Mouse (Mus musculus) neural tube, embryonic 13.5 days (tissue): Measurements from ENCODE around the gene Ric8b. TPM values are rescaled to one million over a fixed set of nuclear protein-coding genes. Genes with fewer than 3 reads are reported as not detected.

ENCODE experiments used
- ATAC-seq: fragments of 200-750 bp; cut with Nextera tagmentation; 2 replicates; pipeline ENCODE4 v1.8.0; 2017; ENCODE audit warnings: low read depth, mild to moderate bottlenecking, moderate TSS enrichment, moderate library complexity
- H3K27ac ChIP-seq: fragments of 300-500 bp; sonication (generic); replicated peaks from 2 replicates; pipeline ENCODE4 v1.5.1; 2015; ENCODE audit warnings: moderate library complexity, mild to moderate bottlenecking, inconsistent platforms
- H3K27me3 ChIP-seq: fragments of 300-500 bp; sonication (generic); 2 replicates; pipeline ENCODE4 v1.6.1; 2015; ENCODE audit warnings: mild to moderate bottlenecking, inconsistent platforms
- H3K36me3 ChIP-seq: fragments of 300-500 bp; sonication (generic); 2 replicates; pipeline ENCODE4 v1.6.1; 2015; ENCODE audit warnings: mild to moderate bottlenecking, inconsistent platforms
- H3K4me1 ChIP-seq: fragments of 300-500 bp; sonication (generic); replicated peaks from 2 replicates; pipeline ENCODE4 v1.6.1; 2015; ENCODE audit warnings: inconsistent platforms
- H3K4me2 ChIP-seq: fragments of 300-500 bp; sonication (generic); 2 replicates; pipeline ENCODE4 v1.6.1; 2015; ENCODE audit warnings: inconsistent platforms, mild to moderate bottlenecking, moderate library complexity
- H3K4me3 ChIP-seq: fragments of 300-500 bp; sonication (generic); 2 replicates; pipeline ENCODE4 v1.5.1; 2015; ENCODE audit warnings: mild to moderate bottlenecking, inconsistent platforms
- H3K9ac ChIP-seq: fragments of 300-500 bp; sonication (generic); 2 replicates; pipeline ENCODE4 v1.6.1; 2015; ENCODE audit warnings: moderate library complexity, mild to moderate bottlenecking, inconsistent platforms
- H3K9me3 ChIP-seq: fragments of 300-500 bp; sonication (generic); 2 replicates; pipeline ENCODE4 v1.6.1; 2016; ENCODE audit warnings: inconsistent platforms
- WGBS: fragments of 180-500 bp; shearing (Covaris S2); methylation state at CpG from one replicate; pipeline ENCODE4 v1.1.7; 2015; 5-methylcytosine and 5-hydroxymethylcytosine counted together
- polyA plus RNA-seq: library from polyadenylated mRNA; unstranded; fragments of >200 nt; fragmentation: Nextera tagmentation; extraction: Ambion mirVana; gene quantifications from 2 replicates; pipeline ENCODE4 v1.2.1, GENCODE M21; 2015

The Ric8b gene
- polyA plus RNA-seq, 1 experiment from 2014 or later: 48.7 TPM

- H3K36me3 ChIP-seq: peaks cover 13% of the 10 kb centered on the region; the same call in 1 of the 2 replicates
- H3K4me2 ChIP-seq: no peak overlapping the region
- H3K9me3 ChIP-seq: no peaks in the 10 kb centered on the region
- no peak overlapping the region for H3K4me3 ChIP-seq
- no peak for ATAC-seq
- 0 out of 2 replicates have a peak overlapping the region, but pooled peaks have one; percentile 43 for H3K27ac ChIP-seq
- peak overlapping the region; percentile 18; the same call in 1 of the 2 replicates for H3K9ac ChIP-seq
- WGBS: 66% methylated on average over 10 of the region's 10 CpGs
- H3K27me3 ChIP-seq: no peaks in the 10 kb centered on the region
- H3K4me1 ChIP-seq: peaks cover 24% of the 10 kb centered on the region
Observed at GRCm38 (mm10) chr10:84997571-84998224, 80.3 kb downstream of the Ric8b start.

- Histone ChIP-seq H3K4me2 (no peak overlapping the region), H3K9me3 (no peaks in the 10 kb centered on the region), H3K27ac (0 out of 2 replicates have a peak overlapping the region, but pooled peaks have one; percentile 43), H3K4me3 (no peak overlapping the region), H3K27me3 (no peaks in the 10 kb centered on the region), H3K4me1 (peaks cover 22% of the 10 kb centered on the region), H3K36me3 (peaks cover 11% of the 10 kb centered on the region), H3K9ac (no peak overlapping the region)
- 33% methylated on average over 1 of the region's 1 CpGs for WGBS
- ATAC-seq: no peak
Observed at GRCm38 (mm10) chr10:84998225-84998579, 80.8 kb downstream of the Ric8b start.

GRCm38 (mm10) chr10:85001920-85002319 lies 84.5 kb downstream of the Ric8b start:
- WGBS: 89% methylated on average over 7 of the region's 7 CpGs
- ATAC-seq: no peak
- H3K9ac ChIP-seq: no peak overlapping the region

GRCm38 (mm10) chr10:85003190-85004026 lies 86.0 kb downstream of the Ric8b start:
- H3K4me2 ChIP-seq: no peak overlapping the region
- WGBS: 91% methylated on average over 7 of the region's 7 CpGs
- H3K27me3 ChIP-seq: no peaks in the 10 kb centered on the region
- no peak overlapping the region for H3K9ac ChIP-seq
- no peak overlapping the region for H3K4me3 ChIP-seq
- no peak overlapping the region for H3K27ac ChIP-seq
- H3K9me3 ChIP-seq: no peaks in the 10 kb centered on the region
- peaks cover 6% of the 10 kb centered on the region for H3K36me3 ChIP-seq
- no peak for ATAC-seq
- peaks cover 21% of the 10 kb centered on the region for H3K4me1 ChIP-seq

More at GRCm38 (mm10) chr10:85001920-85002319, 84.5 kb downstream of the Ric8b start:
- Histone ChIP-seq H3K4me3 (no peak overlapping the region), H3K36me3 (peaks cover 6% of the 10 kb centered on the region), H3K27ac (no peak overlapping the region), H3K4me2 (no peak overlapping the region), H3K9me3 (no peaks in the 10 kb centered on the region), H3K4me1 (peaks cover 19% of the 10 kb centered on the region), H3K27me3 (no peaks in the 10 kb centered on the region)

- Histone ChIP-seq H3K9me3 (no peaks in the 10 kb centered on the region), H3K4me1 (peaks cover 38% of the 10 kb centered on the region), H3K9ac (no peak overlapping the region), H3K4me2 (no peak overlapping the region), H3K27me3 (no peaks in the 10 kb centered on the region), H3K27ac (no peak overlapping the region), H3K4me3 (no peak overlapping the region), H3K36me3 (peaks cover 19% of the 10 kb centered on the region)
- WGBS: 83% methylated on average over 7 of the region's 7 CpGs
- ATAC-seq: no peak
Observed at GRCm38 (mm10) chr10:85006573-85007310, 89.3 kb downstream of the Ric8b start.

GRCm38 (mm10) chr10:85007861-85008840 lies 90.7 kb downstream of the Ric8b start:
- no peak overlapping the region for H3K9ac ChIP-seq
- 50% methylated on average over 11 of the region's 11 CpGs for WGBS
- no peak overlapping the region for H3K4me2 ChIP-seq
- H3K4me3 ChIP-seq: no peak overlapping the region
- H3K9me3 ChIP-seq: no peaks in the 10 kb centered on the region
- peaks cover 28% of the 10 kb centered on the region for H3K36me3 ChIP-seq
- H3K27ac ChIP-seq: peak overlapping the region; percentile 20; the same call in 1 of the 2 replicates
- no peaks in the 10 kb centered on the region for H3K27me3 ChIP-seq
- no peak for ATAC-seq
- H3K4me1 ChIP-seq: peaks cover 38% of the 10 kb centered on the region

GRCm38 (mm10) chr10:85011066-85011465 lies 93.7 kb downstream of the Ric8b start:
- 40% methylated on average over 2 of the region's 2 CpGs for WGBS
- H3K4me2 ChIP-seq: no peak overlapping the region
- no peak overlapping the region for H3K4me3 ChIP-seq
- H3K9me3 ChIP-seq: no peaks in the 10 kb centered on the region
- H3K36me3 ChIP-seq: peaks cover 33% of the 10 kb centered on the region
- ATAC-seq: no peak
- H3K27ac ChIP-seq: peak overlapping the region; percentile 49
- peaks cover 51% of the 10 kb centered on the region for H3K4me1 ChIP-seq
- H3K27me3 ChIP-seq: no peaks in the 10 kb centered on the region
- no peak overlapping the region for H3K9ac ChIP-seq

- no peaks in the 10 kb centered on the region for H3K9me3 ChIP-seq
- peaks cover 8% of the 10 kb centered on the region; the same call in 1 of the 2 replicates for H3K27me3 ChIP-seq
- H3K27ac ChIP-seq: no peak overlapping the region
- peaks cover 55% of the 10 kb centered on the region for H3K36me3 ChIP-seq
- H3K4me3 ChIP-seq: no peak overlapping the region
- H3K9ac ChIP-seq: no peak overlapping the region
- peak; percentile 59; the same call in 1 of the 2 replicates for ATAC-seq
- H3K4me1 ChIP-seq: peaks cover 33% of the 10 kb centered on the region
- WGBS: 9% methylated on average over 1 of the region's 1 CpGs
- no peak overlapping the region for H3K4me2 ChIP-seq
Observed at GRCm38 (mm10) chr10:85013464-85013863, 96.0 kb downstream of the Ric8b start.

GRCm38 (mm10) chr10:85013924-85014428 lies 96.6 kb downstream of the Ric8b start:
- no peak for ATAC-seq
- H3K9me3 ChIP-seq: no peaks in the 10 kb centered on the region
- 38% methylated on average over 8 of the region's 8 CpGs for WGBS
- H3K4me2 ChIP-seq: no peak overlapping the region
- no peak overlapping the region for H3K4me3 ChIP-seq
- H3K4me1 ChIP-seq: peaks cover 28% of the 10 kb centered on the region
- peaks cover 61% of the 10 kb centered on the region for H3K36me3 ChIP-seq
- H3K27me3 ChIP-seq: peaks cover 10% of the 10 kb centered on the region; the same call in 1 of the 2 replicates
- no peak overlapping the region for H3K9ac ChIP-seq
- no peak overlapping the region for H3K27ac ChIP-seq

- 29% methylated on average over 9 of the region's 9 CpGs for WGBS
- peaks cover 65% of the 10 kb centered on the region for H3K36me3 ChIP-seq
Observed at GRCm38 (mm10) chr10:85014456-85014976, 97.1 kb downstream of the Ric8b start.

More at GRCm38 (mm10) chr10:85014456-85014976, 97.1 kb downstream of the Ric8b start:
- Histone ChIP-seq H3K27me3 (peaks cover 10% of the 10 kb centered on the region; the same call in 1 of the 2 replicates), H3K4me2 (no peak overlapping the region), H3K4me3 (no peak overlapping the region), H3K27ac (no peak overlapping the region), H3K9me3 (no peaks in the 10 kb centered on the region), H3K4me1 (peaks cover 28% of the 10 kb centered on the region), H3K9ac (no peak overlapping the region)
- ATAC-seq: no peak
